Mouse (Mus musculus): ENCODE data around the gene Agbl4. TPM values are rescaled to one million over a fixed set of nuclear protein-coding genes. Genes with fewer than 3 reads are reported as not detected.

Agbl4 gene
- polyA plus RNA-seq, 1 experiment from 2014 or later, result 0.47 TPM

DNA sequence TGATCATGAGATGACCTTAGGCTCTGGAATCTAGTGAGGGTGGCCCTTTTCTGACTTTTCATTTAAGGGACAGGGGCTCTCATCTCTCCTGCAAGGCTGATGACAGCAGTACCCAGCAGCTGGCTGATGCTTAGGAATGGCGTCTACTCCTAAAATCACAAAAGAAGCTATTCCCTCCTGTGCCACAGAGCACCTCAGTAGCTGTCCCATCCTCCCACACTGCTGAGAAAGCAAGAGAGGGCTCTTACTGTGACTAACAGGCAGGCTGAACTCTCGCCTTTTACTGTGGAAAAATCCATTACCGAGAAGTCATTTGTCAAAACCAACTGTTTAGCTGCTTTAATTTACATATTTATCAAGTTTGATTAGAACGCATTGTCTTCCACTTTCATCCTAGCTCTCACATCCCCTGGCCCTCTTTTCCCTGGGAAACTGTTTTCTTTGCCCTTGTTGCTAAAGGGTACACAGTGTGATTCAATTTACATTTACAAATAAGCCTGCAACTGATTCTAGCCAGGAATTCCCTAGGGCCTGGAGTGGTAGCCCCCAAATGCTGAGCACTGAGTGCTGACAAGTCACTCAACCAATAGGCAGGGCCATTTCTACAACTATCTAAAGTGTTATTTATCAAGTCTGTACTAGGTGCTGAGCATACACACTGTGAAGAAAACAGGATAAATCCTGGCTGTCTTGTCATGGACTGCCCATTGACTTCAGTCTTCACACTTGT is 1119.8 kb downstream of the Agbl4 start:
- Histone ChIP-seq H3K36me3 (ENCODE audit: control insufficient read depth, insufficient read depth, low read length) (no peaks in the 10 kb centered on the region), H3K27me3 (ENCODE audit: control insufficient read depth, insufficient read depth, low read length) (no peaks in the 10 kb centered on the region), H3K9ac (ENCODE audit: low read length) (no peak overlapping the region), H3K4me1 (ENCODE audit: control insufficient read depth, insufficient read depth, low read length) (peaks cover 2% of the 10 kb centered on the region; the same call in 1 of the 2 replicates), H3K27ac (replicated peaks; ENCODE audit: low read depth, low read length) (no peak overlapping the region), H3K9me3 (ENCODE audit: control insufficient read depth, low read length) (no peaks in the 10 kb centered on the region), H3K4me2 (ENCODE audit: low read depth, severe bottlenecking) (no peak overlapping the region), H3K4me3 (ENCODE audit: low read depth, low read length) (no peak overlapping the region)
- DNase-seq (ENCODE audit: low spot score), result no peak
- WGBS, result 46% methylated on average over 4 of the region's 4 CpGs
- ATAC-seq (ENCODE audit: insufficient number of reproducible peaks, low FRiP score, low TSS enrichment, low read depth), result no peak

DNA sequence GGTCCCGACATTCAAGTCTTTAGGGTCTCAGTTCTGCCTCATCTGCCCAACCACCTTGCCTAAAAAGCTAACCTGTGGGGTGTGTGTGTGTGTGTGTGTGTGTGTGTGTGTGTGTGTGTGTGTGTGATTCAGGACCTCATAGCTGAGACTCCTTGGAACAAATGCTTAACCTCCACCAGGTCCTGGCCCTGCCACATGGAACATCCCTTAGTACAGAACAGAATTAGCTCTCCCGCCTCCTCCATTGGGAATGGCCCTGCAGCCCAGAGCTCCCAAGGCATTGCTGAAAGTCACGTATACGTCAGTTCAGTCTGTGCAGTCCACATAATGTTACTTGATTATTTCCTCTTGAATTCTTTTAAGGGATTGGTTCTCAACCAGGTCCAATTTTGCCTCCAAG is 1120.7 kb downstream of the Agbl4 start:
- WGBS, result 85% methylated on average over 4 of the region's 4 CpGs
- no peak for ATAC-seq (ENCODE audit: insufficient number of reproducible peaks, low FRiP score, low TSS enrichment, low read depth)

DNA sequence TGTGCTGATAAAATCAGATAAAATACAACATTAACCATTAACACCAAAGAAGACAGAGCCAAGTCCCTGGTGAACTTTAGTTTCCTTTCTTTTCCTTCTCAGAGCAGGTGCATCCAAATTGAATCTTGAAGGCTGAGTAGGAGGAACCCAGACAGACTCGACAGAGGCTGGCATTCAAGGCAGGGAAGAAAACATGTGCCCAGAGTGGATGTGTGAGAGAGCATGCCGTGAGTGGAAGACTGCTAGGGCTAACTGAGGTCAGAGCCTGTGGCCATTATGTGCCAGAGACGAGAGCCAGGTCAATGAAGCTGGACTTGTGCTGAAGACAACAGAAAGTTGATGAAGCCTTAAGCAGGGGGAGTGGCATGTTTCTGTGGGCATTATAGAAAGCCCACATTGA is 1121.8 kb downstream of the Agbl4 start:
- 66% methylated on average over 3 of the region's 3 CpGs for WGBS
- no peak for DNase-seq (ENCODE audit: low spot score)
- no peaks in the 10 kb centered on the region for H3K27me3 ChIP-seq (ENCODE audit: control insufficient read depth, insufficient read depth, low read length)
- no peaks in the 10 kb centered on the region for H3K36me3 ChIP-seq (ENCODE audit: control insufficient read depth, insufficient read depth, low read length)
- no peak for ATAC-seq (ENCODE audit: insufficient number of reproducible peaks, low FRiP score, low TSS enrichment, low read depth)
- H3K9me3 ChIP-seq (ENCODE audit: control insufficient read depth, low read length), result no peaks in the 10 kb centered on the region
- H3K4me1 ChIP-seq (ENCODE audit: control insufficient read depth, insufficient read depth, low read length), result peaks cover 2% of the 10 kb centered on the region; the same call in 1 of the 2 replicates
- H3K27ac ChIP-seq (replicated peaks; ENCODE audit: low read depth, low read length), result no peak overlapping the region
- H3K4me2 ChIP-seq (ENCODE audit: low read depth, severe bottlenecking), result no peak overlapping the region
- H3K4me3 ChIP-seq (ENCODE audit: low read depth, low read length), result no peak overlapping the region
- H3K9ac ChIP-seq (ENCODE audit: low read length), result no peak overlapping the region

More for the DNA sequence above, 1120.7 kb downstream of the Agbl4 start:
- H3K27ac ChIP-seq (replicated peaks; ENCODE audit: low read depth, low read length), result no peak overlapping the region
- no peaks in the 10 kb centered on the region for H3K9me3 ChIP-seq (ENCODE audit: control insufficient read depth, low read length)
- DNase-seq (ENCODE audit: low spot score), result no peak
- no peak overlapping the region for H3K4me3 ChIP-seq (ENCODE audit: low read depth, low read length)
- H3K27me3 ChIP-seq (ENCODE audit: control insufficient read depth, insufficient read depth, low read length), result no peaks in the 10 kb centered on the region
- no peak overlapping the region for H3K9ac ChIP-seq (ENCODE audit: low read length)
- H3K4me2 ChIP-seq (ENCODE audit: low read depth, severe bottlenecking), result no peak overlapping the region
- peaks cover 2% of the 10 kb centered on the region; the same call in 1 of the 2 replicates for H3K4me1 ChIP-seq (ENCODE audit: control insufficient read depth, insufficient read depth, low read length)
- no peaks in the 10 kb centered on the region for H3K36me3 ChIP-seq (ENCODE audit: control insufficient read depth, insufficient read depth, low read length)

DNA sequence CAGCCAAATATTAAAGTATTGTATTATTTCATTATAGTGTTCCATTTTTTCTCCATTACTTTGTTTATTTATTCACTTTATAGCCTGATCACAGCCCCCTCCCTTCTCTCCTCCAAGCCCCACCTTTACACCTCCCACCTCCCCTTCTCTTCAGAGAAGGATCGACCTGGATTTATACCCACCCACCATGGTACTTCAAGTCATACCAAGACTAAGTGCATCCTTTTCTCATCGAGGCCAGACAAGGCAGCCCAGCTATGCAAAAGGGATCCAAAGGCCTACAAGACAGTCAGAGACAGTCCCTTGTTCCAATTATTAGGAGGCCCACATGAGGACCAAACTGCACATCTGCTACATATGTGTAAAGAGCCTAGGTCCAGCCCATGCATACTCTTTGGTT is 1122.5 kb downstream of the Agbl4 start:
- no peak overlapping the region for H3K4me3 ChIP-seq (ENCODE audit: low read depth, low read length)
- peaks cover 2% of the 10 kb centered on the region; the same call in 1 of the 2 replicates for H3K4me1 ChIP-seq (ENCODE audit: control insufficient read depth, insufficient read depth, low read length)
- no peak overlapping the region for H3K27ac ChIP-seq (replicated peaks; ENCODE audit: low read depth, low read length)
- no peaks in the 10 kb centered on the region for H3K36me3 ChIP-seq (ENCODE audit: control insufficient read depth, insufficient read depth, low read length)
- H3K9ac ChIP-seq (ENCODE audit: low read length), result no peak overlapping the region
- no peaks in the 10 kb centered on the region for H3K9me3 ChIP-seq (ENCODE audit: control insufficient read depth, low read length)
- H3K4me2 ChIP-seq (ENCODE audit: low read depth, severe bottlenecking), result no peak overlapping the region
- DNase-seq (ENCODE audit: low spot score) (no peak), ATAC-seq (ENCODE audit: insufficient number of reproducible peaks, low FRiP score, low TSS enrichment, low read depth) (no peak)
- no peaks in the 10 kb centered on the region for H3K27me3 ChIP-seq (ENCODE audit: control insufficient read depth, insufficient read depth, low read length)
- WGBS, result 94% methylated on average over 2 of the region's 2 CpGs

DNA sequence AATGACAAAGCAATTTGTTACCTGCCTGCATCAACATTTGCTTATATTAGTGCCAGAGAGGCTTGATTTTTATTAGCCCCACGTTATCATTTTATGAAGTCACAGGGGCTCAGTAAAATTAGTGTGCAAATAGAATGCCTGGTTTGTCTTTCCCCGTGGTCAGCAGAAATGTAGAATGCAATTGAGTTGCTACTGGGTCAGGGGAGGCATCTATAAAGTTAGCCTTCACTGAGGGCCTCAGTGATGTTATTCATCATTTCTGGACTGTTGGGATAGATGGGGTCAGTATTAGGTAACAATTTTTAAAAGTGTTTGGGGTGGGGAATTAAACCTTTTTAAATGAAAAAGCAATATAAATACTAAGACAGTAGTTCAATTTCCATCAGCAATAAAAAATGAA is 1125.5 kb downstream of the Agbl4 start:
- Histone ChIP-seq H3K9me3 (ENCODE audit: control insufficient read depth, low read length) (no peaks in the 10 kb centered on the region), H3K36me3 (ENCODE audit: control insufficient read depth, insufficient read depth, low read length) (no peaks in the 10 kb centered on the region), H3K27ac (replicated peaks; ENCODE audit: low read depth, low read length) (no peak overlapping the region), H3K4me2 (ENCODE audit: low read depth, severe bottlenecking) (no peak overlapping the region), H3K4me3 (ENCODE audit: low read depth, low read length) (no peak overlapping the region), H3K4me1 (ENCODE audit: control insufficient read depth, insufficient read depth, low read length) (no peaks in the 10 kb centered on the region), H3K27me3 (ENCODE audit: control insufficient read depth, insufficient read depth, low read length) (no peaks in the 10 kb centered on the region), H3K9ac (ENCODE audit: low read length) (no peak overlapping the region)
- ATAC-seq (ENCODE audit: insufficient number of reproducible peaks, low FRiP score, low TSS enrichment, low read depth), result no peak
- no peak for DNase-seq (ENCODE audit: low spot score)
- WGBS, result 53% methylated on average over 2 of the region's 2 CpGs

DNA sequence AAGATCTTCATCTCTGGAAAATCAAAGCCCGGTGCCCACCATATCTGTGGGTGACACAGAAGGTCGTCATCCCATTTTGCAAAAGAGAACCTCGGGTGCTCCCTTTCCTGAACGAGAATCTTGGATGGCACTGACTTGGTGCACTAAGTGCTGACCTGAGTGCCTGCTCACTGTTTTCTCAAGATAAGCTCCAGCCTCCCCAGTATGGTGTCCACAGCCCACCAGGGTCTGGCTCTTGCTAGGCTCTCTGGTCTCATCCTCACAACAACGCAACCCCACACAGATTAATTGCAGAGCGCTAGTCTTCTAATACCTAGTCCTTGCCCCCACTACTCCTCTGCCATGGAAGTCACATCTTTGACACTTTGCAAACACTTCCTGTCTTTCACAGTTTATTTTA is 1131.5 kb downstream of the Agbl4 start:
- Histone ChIP-seq H3K4me2 (ENCODE audit: low read depth, severe bottlenecking) (no peak overlapping the region), H3K27ac (replicated peaks; ENCODE audit: low read depth, low read length) (no peak overlapping the region), H3K9ac (ENCODE audit: low read length) (no peak overlapping the region), H3K27me3 (ENCODE audit: control insufficient read depth, insufficient read depth, low read length) (no peaks in the 10 kb centered on the region), H3K4me1 (ENCODE audit: control insufficient read depth, insufficient read depth, low read length) (no peaks in the 10 kb centered on the region), H3K9me3 (ENCODE audit: control insufficient read depth, low read length) (no peaks in the 10 kb centered on the region), H3K36me3 (ENCODE audit: control insufficient read depth, insufficient read depth, low read length) (no peaks in the 10 kb centered on the region), H3K4me3 (ENCODE audit: low read depth, low read length) (no peak overlapping the region)
- DNase-seq (ENCODE audit: low spot score) (no peak), ATAC-seq (ENCODE audit: insufficient number of reproducible peaks, low FRiP score, low TSS enrichment, low read depth) (no peak)
- 92% methylated on average over 6 of the region's 6 CpGs for WGBS

DNA sequence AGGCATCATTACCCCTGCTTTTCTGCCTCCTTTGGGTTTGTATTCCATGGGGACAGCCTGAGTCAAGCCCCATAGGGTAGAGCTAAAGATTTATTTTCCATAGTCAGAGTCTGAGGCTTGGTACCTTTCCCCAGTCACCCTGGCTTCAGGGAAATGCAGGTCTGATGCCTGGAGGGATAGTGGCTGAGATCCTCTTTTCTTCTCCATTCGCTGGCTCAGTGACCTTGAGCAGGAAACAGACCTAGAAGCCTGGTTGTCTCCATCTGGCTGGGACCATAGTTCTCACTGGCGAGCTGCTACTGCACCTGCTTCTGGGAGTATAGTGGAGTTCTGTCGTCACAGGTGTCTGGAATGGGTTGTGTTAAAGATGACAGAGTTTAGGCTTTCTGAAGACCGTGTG is 1132.5 kb downstream of the Agbl4 start:
- Histone ChIP-seq H3K9me3 (ENCODE audit: control insufficient read depth, low read length) (no peaks in the 10 kb centered on the region), H3K4me2 (ENCODE audit: low read depth, severe bottlenecking) (no peak overlapping the region), H3K27me3 (ENCODE audit: control insufficient read depth, insufficient read depth, low read length) (no peaks in the 10 kb centered on the region), H3K4me1 (ENCODE audit: control insufficient read depth, insufficient read depth, low read length) (no peaks in the 10 kb centered on the region), H3K9ac (ENCODE audit: low read length) (no peak overlapping the region), H3K27ac (replicated peaks; ENCODE audit: low read depth, low read length) (no peak overlapping the region), H3K36me3 (ENCODE audit: control insufficient read depth, insufficient read depth, low read length) (no peaks in the 10 kb centered on the region), H3K4me3 (ENCODE audit: low read depth, low read length) (no peak overlapping the region)
- 76% methylated on average over 4 of the region's 4 CpGs for WGBS
- DNase-seq (ENCODE audit: low spot score) (no peak), ATAC-seq (ENCODE audit: insufficient number of reproducible peaks, low FRiP score, low TSS enrichment, low read depth) (no peak)

DNA sequence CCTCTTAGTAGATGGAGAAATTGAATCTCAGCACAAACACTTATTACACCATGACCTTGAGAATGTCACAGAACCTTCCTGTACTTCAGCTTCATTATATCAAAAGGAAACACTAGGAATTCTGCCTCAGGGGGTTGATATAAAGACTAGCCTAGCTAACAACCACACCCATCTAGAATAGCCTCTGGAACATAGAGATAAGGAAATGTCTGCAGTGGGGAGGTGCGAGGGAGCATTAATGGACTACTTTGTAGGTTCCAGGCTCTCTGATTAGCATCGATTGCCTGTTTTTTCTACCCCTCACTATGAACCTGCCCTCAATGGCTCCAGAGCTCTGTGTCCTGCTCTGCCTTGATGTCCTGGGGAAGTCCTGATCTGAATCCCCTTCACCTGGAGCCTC is 1133.1 kb downstream of the Agbl4 start:
- Histone ChIP-seq H3K9ac (ENCODE audit: low read length) (no peak overlapping the region), H3K4me1 (ENCODE audit: control insufficient read depth, insufficient read depth, low read length) (no peaks in the 10 kb centered on the region), H3K27me3 (ENCODE audit: control insufficient read depth, insufficient read depth, low read length) (no peaks in the 10 kb centered on the region), H3K4me2 (ENCODE audit: low read depth, severe bottlenecking) (no peak overlapping the region), H3K36me3 (ENCODE audit: control insufficient read depth, insufficient read depth, low read length) (no peaks in the 10 kb centered on the region), H3K9me3 (ENCODE audit: control insufficient read depth, low read length) (no peaks in the 10 kb centered on the region), H3K27ac (replicated peaks; ENCODE audit: low read depth, low read length) (no peak overlapping the region), H3K4me3 (ENCODE audit: low read depth, low read length) (no peak overlapping the region)
- 89% methylated on average over 2 of the region's 2 CpGs for WGBS
- ATAC-seq (ENCODE audit: insufficient number of reproducible peaks, low FRiP score, low TSS enrichment, low read depth) (no peak), DNase-seq (ENCODE audit: low spot score) (no peak)

DNA sequence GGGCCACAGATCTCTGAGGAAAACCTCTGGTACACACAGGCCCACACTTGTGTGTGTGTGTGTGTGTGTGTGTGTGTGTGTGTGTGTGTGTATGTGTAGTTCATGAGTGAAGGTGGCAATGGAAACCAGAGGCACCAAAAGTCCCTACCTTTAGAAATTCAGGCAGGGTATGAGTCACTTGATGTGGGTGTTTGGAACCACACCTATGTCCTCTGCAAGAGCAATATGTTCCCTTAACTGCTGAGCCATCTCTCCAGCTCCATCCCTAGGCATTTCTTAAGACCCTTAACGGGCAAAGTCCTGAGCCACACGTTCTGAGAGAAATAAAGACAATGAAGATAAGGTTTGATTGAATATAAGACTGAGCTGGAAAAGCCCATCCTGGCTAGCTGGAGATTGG is 1147.2 kb downstream of the Agbl4 start:
- Histone ChIP-seq H3K4me2 (ENCODE audit: low read depth, severe bottlenecking) (no peak overlapping the region), H3K4me1 (ENCODE audit: control insufficient read depth, insufficient read depth, low read length) (no peaks in the 10 kb centered on the region), H3K27me3 (ENCODE audit: control insufficient read depth, insufficient read depth, low read length) (no peaks in the 10 kb centered on the region), H3K9ac (ENCODE audit: low read length) (no peak overlapping the region), H3K4me3 (ENCODE audit: low read depth, low read length) (no peak overlapping the region), H3K36me3 (ENCODE audit: control insufficient read depth, insufficient read depth, low read length) (no peaks in the 10 kb centered on the region), H3K9me3 (ENCODE audit: control insufficient read depth, low read length) (no peaks in the 10 kb centered on the region), H3K27ac (replicated peaks; ENCODE audit: low read depth, low read length) (no peak overlapping the region)
- 81% methylated on average over 2 of the region's 2 CpGs for WGBS
- ATAC-seq (ENCODE audit: insufficient number of reproducible peaks, low FRiP score, low TSS enrichment, low read depth) (no peak), DNase-seq (ENCODE audit: low spot score) (no peak)
